Mouse (Mus musculus) C2C12 (cell line): ENCODE data around the gene Ndst2. TPM values are rescaled to one million over a fixed set of nuclear protein-coding genes. Genes with fewer than 3 reads are reported as not detected.

Experiments
- H3K27me3 ChIP-seq: one replicate; pipeline ENCODE4 v1.6.1; 2011; ENCODE audit not compliant: control insufficient read depth, insufficient read depth, insufficient read length
- H3K36me3 ChIP-seq: one replicate; pipeline ENCODE4 v1.6.1; 2011; ENCODE audit not compliant: control insufficient read depth, insufficient read depth
- H3K4me3 ChIP-seq: one replicate; pipeline ENCODE4 v1.5.1; 2011; ENCODE audit warnings: mild to moderate bottlenecking, control low read depth; ENCODE audit not compliant: poor library complexity, insufficient read depth, severe bottlenecking
- H3K79me2 ChIP-seq: one replicate; pipeline ENCODE4 v1.6.1; 2011; ENCODE audit not compliant: control insufficient read depth, insufficient read depth
- H3K79me3 ChIP-seq: one replicate; pipeline ENCODE4 v1.6.1; 2011; ENCODE audit warnings: low read depth, control low read depth
- H3ac ChIP-seq: one replicate; pipeline ENCODE3; 2011; ENCODE audit warnings: low read depth; ENCODE audit not compliant: control insufficient read depth, insufficient read length
- CEBPB ChIP-seq: IDR thresholded peaks from one replicate; pipeline ENCODE4 v1.6.1; 2011; ENCODE audit warnings: low read depth, mild to moderate bottlenecking, control low read depth, moderate library complexity
- CTCF ChIP-seq: IDR thresholded peaks from one replicate; pipeline ENCODE4 v1.5.1; 2011; ENCODE audit not compliant: control insufficient read depth, insufficient read depth, insufficient read length
- FOSL1 ChIP-seq: IDR thresholded peaks from one replicate; pipeline ENCODE4 v1.8.0; 2011; ENCODE audit warnings: mild to moderate bottlenecking, low read length; ENCODE audit not compliant: poor library complexity, insufficient read depth, severe bottlenecking
- MAX ChIP-seq: IDR thresholded peaks from one replicate; pipeline ENCODE4 v1.6.1; 2011; ENCODE audit warnings: mild to moderate bottlenecking, control low read depth
- MYOD1 ChIP-seq: IDR thresholded peaks from one replicate; pipeline ENCODE4 v1.6.1; 2011; ENCODE audit warnings: low read depth; ENCODE audit not compliant: control insufficient read depth, insufficient read length
- MYOG ChIP-seq: IDR thresholded peaks from one replicate; pipeline ENCODE4 v1.6.1; 2011; ENCODE audit not compliant: control insufficient read depth, insufficient read length; ENCODE audit errors: extremely low read depth
- USF1 ChIP-seq: IDR thresholded peaks from one replicate; pipeline ENCODE4 v1.6.1; 2011; ENCODE audit warnings: low read depth, mild to moderate bottlenecking, control low read depth, moderate library complexity
- polyA plus RNA-seq: library from polyadenylated mRNA; unstranded; fragments of >200 nt; fragmentation: generic; extraction: Trizol; gene quantifications from one replicate; pipeline ENCODE4 v1.2.1, GENCODE M21; 2012; ENCODE audit warnings: missing spikeins

The Ndst2 gene
- polyA plus RNA-seq, 1 experiment: 13.5 TPM

- H3ac ChIP-seq: no peak overlapping the region
- peaks cover 69% of the 10 kb centered on the region for H3K79me3 ChIP-seq
- no peaks in the 10 kb centered on the region for H3K27me3 ChIP-seq
- TF ChIP-seq CEBPB: no peak
- TF ChIP-seq USF1: no peak
- TF ChIP-seq MAX: no peak
- no peak for TF ChIP-seq CTCF
- no peak for TF ChIP-seq FOSL1
- no peak for TF ChIP-seq MYOD1
- TF ChIP-seq MYOG: no peak
- H3K79me2 ChIP-seq: peaks cover 88% of the 10 kb centered on the region
- no peak overlapping the region for H3K4me3 ChIP-seq
- H3K36me3 ChIP-seq: peaks cover 93% of the 10 kb centered on the region
These were observed 39.0 kb upstream of the Ndst2 start for GRCm38 (mm10) chr14:20773410-20773809.

- Histone ChIP-seq H3K36me3 (peaks cover 90% of the 10 kb centered on the region), H3ac (no peak overlapping the region)
These were observed 38.4 kb upstream of the Ndst2 start for GRCm38 (mm10) chr14:20772808-20773207.

GRCm38 (mm10) chr14:20771941-20772340 lies 37.6 kb upstream of the Ndst2 start:
- peaks cover 90% of the 10 kb centered on the region for H3K36me3 ChIP-seq
- H3K79me2 ChIP-seq: peaks cover 78% of the 10 kb centered on the region
- no peak overlapping the region for H3ac ChIP-seq
- TF ChIP-seq MAX (no peak), CTCF (no peak), USF1 (no peak), MYOD1 (no peak), CEBPB (no peak), FOSL1 (no peak), MYOG (no peak)
- peaks cover 59% of the 10 kb centered on the region for H3K79me3 ChIP-seq
- H3K27me3 ChIP-seq: no peaks in the 10 kb centered on the region
- no peak overlapping the region for H3K4me3 ChIP-seq

More at GRCm38 (mm10) chr14:20772808-20773207, 38.4 kb upstream of the Ndst2 start:
- no peak overlapping the region for H3K4me3 ChIP-seq
- TF ChIP-seq CEBPB: no peak
- H3K79me3 ChIP-seq: peaks cover 63% of the 10 kb centered on the region
- peaks cover 87% of the 10 kb centered on the region for H3K79me2 ChIP-seq
- H3K27me3 ChIP-seq: no peaks in the 10 kb centered on the region

GRCm38 (mm10) chr14:20768581-20768980 lies 34.2 kb upstream of the Ndst2 start:
- Histone ChIP-seq H3K79me3 (peaks cover 31% of the 10 kb centered on the region), H3K79me2 (peaks cover 58% of the 10 kb centered on the region), H3K4me3 (no peak overlapping the region), H3ac (no peak overlapping the region), H3K27me3 (no peaks in the 10 kb centered on the region), H3K36me3 (peaks cover 76% of the 10 kb centered on the region)
- TF ChIP-seq FOSL1 (no peak), CEBPB (no peak), MAX (no peak), USF1 (no peak), MYOD1 (no peak), MYOG (no peak), CTCF (no peak)

- no peak overlapping the region for H3K4me3 ChIP-seq
- H3K79me2 ChIP-seq: peaks cover 56% of the 10 kb centered on the region
- H3K27me3 ChIP-seq: no peaks in the 10 kb centered on the region
- TF ChIP-seq USF1 (no peak), CEBPB (no peak), MYOD1 (no peak), MAX (no peak), MYOG (no peak)
- H3ac ChIP-seq: no peak overlapping the region
- peaks cover 26% of the 10 kb centered on the region for H3K79me3 ChIP-seq
- peaks cover 77% of the 10 kb centered on the region for H3K36me3 ChIP-seq
These were observed 33.6 kb upstream of the Ndst2 start for GRCm38 (mm10) chr14:20767936-20768335.

GRCm38 (mm10) chr14:20765642-20766258 lies 31.4 kb upstream of the Ndst2 start:
- Histone ChIP-seq H3K79me3 (peaks cover 10% of the 10 kb centered on the region), H3ac (peak overlapping the region; percentile 34), H3K4me3 (no peak overlapping the region), H3K27me3 (no peaks in the 10 kb centered on the region), H3K36me3 (peaks cover 79% of the 10 kb centered on the region), H3K79me2 (peaks cover 38% of the 10 kb centered on the region)
- TF ChIP-seq MAX (peak; percentile 70), MYOD1 (no peak), USF1 (no peak), MYOG (no peak), FOSL1 (peak; percentile 71), CTCF (peak; percentile 92), CEBPB (no peak)
